Mouse (Mus musculus) adrenal gland, adult 8-10 months (tissue): Measurements from ENCODE around the gene Gm20806. TPM values are rescaled to one million over a fixed set of nuclear protein-coding genes. Genes with fewer than 3 reads are reported as not detected.
"Not testable (repeated sequence)": the region's sequence is repeated elsewhere in the genome, so short reads cannot be mapped to it uniquely, and the experiment has no call there.

Experiments used
- DNase-seq: peaks from one replicate; pipeline ENCODE4 v3.0.0; 2022
- total RNA-seq, 4 experiments: library from RNA; stranded (reverse); gene quantifications; 2 replicates each; pipeline ENCODE4 v1.2.4; 2022

The Gm20806 gene
- total RNA-seq, result not detected

GRCm38 (mm10) chrY:78837956-78838355 lies at the start of gene Gm20806:
Gm20806 (minus strand) TSS chrY:78838056.
- DNase-seq, result not testable (repeated sequence)
